Mouse (Mus musculus) liver, postnatal 0 days (tissue): ENCODE measurements around the gene Gm21985. TPM values are rescaled to one million over a fixed set of nuclear protein-coding genes. Genes with fewer than 3 reads are reported as not detected.
A peak's percentile ranks its signal among the peaks of the same experiment; 100 is the strongest.

ENCODE experiments used
- ATAC-seq: fragments of 200-750 bp; cut with Nextera tagmentation; 2 replicates; pipeline ENCODE4 v1.8.0; 2017; ENCODE audit warnings: mild to moderate bottlenecking, moderate library complexity
- DNase-seq: peaks from one replicate; pipeline ENCODE4 v3.0.0-alpha.2; 2016
- H3K27ac ChIP-seq: fragments of 300-500 bp; sonication (generic); 2 replicates; pipeline ENCODE4 v1.5.1; 2014; ENCODE audit warnings: antibody characterized with exemption, moderate library complexity, mild to moderate bottlenecking, low read depth
- H3K27me3 ChIP-seq: fragments of 300-500 bp; sonication (generic); 2 replicates; pipeline ENCODE4 v1.6.1; 2014; ENCODE audit warnings: low read length, control low read depth, mixed read lengths; ENCODE audit not compliant: insufficient read depth
- H3K36me3 ChIP-seq: fragments of 300-500 bp; sonication (generic); replicated peaks from 2 replicates; pipeline ENCODE4 v1.6.1; 2014; ENCODE audit warnings: mild to moderate bottlenecking, control low read depth, low read length, moderate library complexity, mixed read lengths; ENCODE audit not compliant: insufficient read depth
- H3K4me1 ChIP-seq: fragments of 300-500 bp; sonication (generic); 2 replicates; pipeline ENCODE4 v1.6.1; 2014; ENCODE audit warnings: antibody characterized with exemption, mild to moderate bottlenecking, control low read depth; ENCODE audit not compliant: insufficient read depth
- H3K4me2 ChIP-seq: fragments of 300-500 bp; sonication (generic); 2 replicates; pipeline ENCODE4 v1.6.1; 2014; ENCODE audit warnings: low read depth, mild to moderate bottlenecking, low read length, moderate library complexity, mixed read lengths
- H3K4me3 ChIP-seq: fragments of 300-500 bp; sonication (generic); 2 replicates; pipeline ENCODE4 v1.5.1; 2014; ENCODE audit warnings: low read depth, low read length
- H3K9ac ChIP-seq: fragments of 300-500 bp; sonication (generic); replicated peaks from 2 replicates; pipeline ENCODE4 v1.6.1; 2014; ENCODE audit warnings: mild to moderate bottlenecking, moderate library complexity
- H3K9me3 ChIP-seq: fragments of 300-500 bp; sonication (generic); 2 replicates; pipeline ENCODE4 v1.6.1; 2016; ENCODE audit warnings: mild to moderate bottlenecking, control low read depth, low read length, mixed read lengths
- CTCF ChIP-seq: sonication (generic); IDR thresholded peaks from 2 replicates; pipeline ENCODE4 v1.5.1; 2016; ENCODE audit warnings: antibody characterized with exemption, low read depth
- EP300 ChIP-seq: IDR thresholded peaks from 2 replicates; pipeline ENCODE4 v1.6.1; 2016; ENCODE audit warnings: antibody characterized with exemption, low read depth, mild to moderate bottlenecking
- WGBS: fragments of 180-500 bp; shearing (Covaris S2); extraction: QIAGEN DNeasy Blood & Tissue Kit; methylation state at CpG from one replicate; pipeline ENCODE4 v1.1.7; 2014; ENCODE audit not compliant: insufficient replicate concordance; 5-methylcytosine and 5-hydroxymethylcytosine counted together
- polyA plus RNA-seq: library from polyadenylated mRNA; unstranded; fragments of >200 nt; fragmentation: Nextera tagmentation; extraction: Ambion mirVana; gene quantifications from 2 replicates; pipeline ENCODE4 v1.2.1, GENCODE M21; 2015

Gm21985 gene
- polyA plus RNA-seq, 1 experiment from 2014 or later = not detected

DNA sequence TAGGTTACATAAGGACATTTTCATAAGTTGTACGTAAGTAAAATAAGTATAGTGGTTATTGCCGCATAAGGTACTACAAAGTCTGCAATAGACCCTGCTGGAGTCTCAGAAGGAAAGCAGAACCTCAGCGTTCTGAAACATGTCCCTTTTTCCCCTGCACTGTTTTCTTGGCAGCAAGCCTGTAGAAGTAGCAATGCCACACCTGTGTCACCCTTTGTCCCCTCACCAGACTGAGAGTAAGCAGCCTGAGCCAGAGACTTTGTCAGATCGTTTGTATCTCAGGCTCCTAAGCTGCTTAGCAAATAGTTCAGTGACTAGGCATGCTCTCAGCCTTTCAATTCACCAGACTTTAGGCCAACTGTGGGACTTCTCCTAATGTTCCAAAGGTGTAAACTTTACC, 20.9 kb downstream of the Gm21985 start:
- no peak for DNase-seq
- no peak for ATAC-seq
- no peaks in the 10 kb centered on the region for H3K27me3 ChIP-seq
- no peaks in the 10 kb centered on the region for H3K9me3 ChIP-seq
- TF ChIP-seq CTCF (no peak), EP300 (no peak)
- peaks cover 17% of the 10 kb centered on the region for H3K4me1 ChIP-seq
- H3K9ac ChIP-seq = no peak overlapping the region
- H3K36me3 ChIP-seq = no peaks in the 10 kb centered on the region
- no peak overlapping the region for H3K4me3 ChIP-seq
- WGBS = 45% methylated on average over 4 of the region's 4 CpGs
- no peak overlapping the region; the same call in 1 of the 2 replicates for H3K4me2 ChIP-seq
- no peak overlapping the region for H3K27ac ChIP-seq

DNA sequence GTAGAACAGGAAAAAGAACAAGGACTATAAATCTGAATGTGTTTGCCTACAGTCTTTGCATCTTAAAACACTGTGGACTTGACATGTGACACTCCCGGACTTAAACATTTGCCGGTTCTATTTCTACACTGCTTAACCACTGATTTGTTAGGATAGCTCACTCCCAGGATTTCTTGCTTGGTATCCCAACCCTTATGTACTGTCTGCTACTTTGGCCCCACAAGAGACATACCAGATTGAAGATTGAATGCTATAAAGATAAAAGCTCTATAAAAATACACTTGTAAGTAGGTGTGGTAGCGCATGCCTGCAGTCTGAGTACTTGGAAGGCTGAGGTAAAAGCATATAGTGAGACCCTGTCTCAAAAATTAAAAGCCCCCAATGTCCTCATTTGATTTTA, 23.4 kb downstream of the Gm21985 start:
- no peak overlapping the region for H3K4me2 ChIP-seq
- no peak for DNase-seq
- 87% methylated on average over 3 of the region's 3 CpGs for WGBS

DNA sequence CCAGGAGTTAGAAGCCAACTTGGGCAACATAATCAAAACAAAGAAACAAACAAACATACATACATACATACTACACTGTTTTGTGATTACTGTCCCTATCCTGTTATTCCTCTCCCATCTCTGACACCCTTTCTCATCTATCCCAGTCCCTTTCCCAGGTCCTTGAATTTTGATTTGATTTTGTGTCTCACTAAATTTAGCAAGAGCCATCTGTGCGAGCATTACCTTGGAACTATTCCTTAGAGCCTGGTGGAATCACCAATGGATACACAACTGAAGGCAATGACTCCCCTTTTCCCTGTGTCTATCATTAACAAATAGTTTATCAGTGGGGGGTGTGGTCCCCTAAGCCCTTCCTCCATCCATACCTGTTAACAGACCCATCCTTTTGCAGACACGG, 26.7 kb downstream of the Gm21985 start:
- Histone ChIP-seq H3K27ac (no peak overlapping the region), H3K4me1 (no peaks in the 10 kb centered on the region), H3K36me3 (no peaks in the 10 kb centered on the region; the same call in 1 of the 2 replicates), H3K9me3 (no peaks in the 10 kb centered on the region), H3K4me3 (no peak overlapping the region), H3K27me3 (no peaks in the 10 kb centered on the region), H3K9ac (no peak overlapping the region), H3K4me2 (no peak overlapping the region)
- TF ChIP-seq EP300 = no peak
- no peak for TF ChIP-seq CTCF
- WGBS = 88% methylated on average over 2 of the region's 2 CpGs
- no peak for ATAC-seq
- no peak for DNase-seq

More for the DNA sequence above, 23.4 kb downstream of the Gm21985 start:
- ATAC-seq = no peak
- Histone ChIP-seq H3K27me3 (no peaks in the 10 kb centered on the region), H3K27ac (no peak overlapping the region), H3K9me3 (no peaks in the 10 kb centered on the region), H3K9ac (no peak overlapping the region), H3K4me3 (no peak overlapping the region), H3K4me1 (peaks cover 9% of the 10 kb centered on the region), H3K36me3 (no peaks in the 10 kb centered on the region; the same call in 1 of the 2 replicates)
- TF ChIP-seq CTCF = no peak
- TF ChIP-seq EP300 = no peak

DNA sequence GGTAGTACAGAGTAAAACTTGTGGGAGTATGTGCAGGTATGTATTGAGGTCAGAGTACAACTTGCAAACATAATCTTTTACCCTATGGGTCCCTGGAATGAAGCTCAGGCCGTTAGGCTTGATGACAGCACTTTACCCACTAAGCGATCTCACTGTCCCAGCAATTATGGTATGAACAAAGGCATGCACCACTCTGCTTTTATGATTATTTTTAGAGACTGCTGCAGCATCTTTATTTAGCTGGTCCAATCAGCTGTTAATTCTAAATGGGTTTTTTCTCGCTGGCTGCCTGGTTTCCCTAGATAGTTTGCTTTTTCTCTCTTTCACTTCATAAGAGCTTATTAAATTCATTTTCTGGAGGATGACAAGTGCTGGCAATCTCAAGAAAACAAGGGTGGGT, 30.1 kb downstream of the Gm21985 start:
- no peak overlapping the region for H3K4me3 ChIP-seq
- H3K4me2 ChIP-seq = no peak overlapping the region
- no peak overlapping the region for H3K9ac ChIP-seq
- DNase-seq (no peak), ATAC-seq (no peak)
- H3K36me3 ChIP-seq = no peaks in the 10 kb centered on the region; the same call in 1 of the 2 replicates
- TF ChIP-seq CTCF (no peak), EP300 (no peak)
- no peaks in the 10 kb centered on the region for H3K4me1 ChIP-seq
- WGBS = 80% methylated on average over 3 of the region's 3 CpGs
- no peaks in the 10 kb centered on the region for H3K27me3 ChIP-seq
- no peaks in the 10 kb centered on the region for H3K9me3 ChIP-seq
- H3K27ac ChIP-seq = no peak overlapping the region

DNA sequence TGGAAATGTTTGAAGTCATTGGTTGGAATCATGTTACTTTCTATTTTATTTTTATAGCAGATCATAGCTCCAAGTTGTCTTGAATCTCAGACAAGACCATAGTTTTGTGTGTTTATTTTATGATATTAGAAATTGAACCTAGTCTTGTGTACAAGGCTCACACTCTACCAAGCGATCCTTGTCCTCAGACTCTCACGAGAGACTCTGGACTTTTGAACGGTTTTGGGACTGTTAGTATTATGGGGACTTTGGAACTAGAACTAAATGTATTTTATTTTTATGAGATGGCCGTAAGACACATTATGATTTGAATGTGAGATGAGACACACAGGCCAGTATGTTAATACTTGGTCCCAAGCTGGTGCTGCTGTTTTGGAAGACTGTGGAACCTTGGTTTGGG, 32.1 kb downstream of the Gm21985 start:
- WGBS = 85% methylated on average over 4 of the region's 4 CpGs
- H3K9me3 ChIP-seq = no peaks in the 10 kb centered on the region
- H3K27ac ChIP-seq = no peak overlapping the region
- H3K27me3 ChIP-seq = no peaks in the 10 kb centered on the region
- H3K4me3 ChIP-seq = no peak overlapping the region
- TF ChIP-seq EP300 = no peak
- TF ChIP-seq CTCF = no peak
- no peak for ATAC-seq
- no peak overlapping the region for H3K9ac ChIP-seq
- H3K4me2 ChIP-seq = no peak overlapping the region
- DNase-seq = no peak
- H3K36me3 ChIP-seq = no peaks in the 10 kb centered on the region; the same call in 1 of the 2 replicates
- H3K4me1 ChIP-seq = no peaks in the 10 kb centered on the region

DNA sequence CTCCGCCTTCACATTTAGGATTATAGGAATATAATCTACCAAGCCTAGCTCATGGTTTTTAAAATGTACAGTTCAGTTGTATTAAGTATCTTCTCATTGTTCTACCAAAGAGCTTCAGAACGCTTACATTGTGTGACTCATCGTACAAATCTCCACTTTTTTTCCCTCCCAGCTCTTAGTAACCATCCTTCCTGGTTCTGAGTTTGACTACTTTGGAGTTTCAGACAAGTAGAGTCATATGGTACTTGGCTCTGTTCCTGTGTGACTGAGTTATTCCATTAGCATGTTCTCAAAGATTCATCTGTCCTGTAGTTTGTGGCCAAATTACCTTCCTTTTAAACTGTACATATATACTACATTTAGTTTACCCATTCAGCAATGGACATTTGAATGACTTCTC, 42.6 kb downstream of the Gm21985 start:
- H3K4me2 ChIP-seq = no peak overlapping the region
- H3K27me3 ChIP-seq = no peaks in the 10 kb centered on the region
- no peaks in the 10 kb centered on the region for H3K9me3 ChIP-seq
- no peak for TF ChIP-seq EP300
- ATAC-seq = no peak
- H3K4me3 ChIP-seq = no peak overlapping the region
- no peak for DNase-seq
- no peak overlapping the region for H3K27ac ChIP-seq
- WGBS = 73% methylated on average over 3 of the region's 3 CpGs
- H3K4me1 ChIP-seq = no peaks in the 10 kb centered on the region
- H3K9ac ChIP-seq = no peak overlapping the region
- H3K36me3 ChIP-seq = no peaks in the 10 kb centered on the region

DNA sequence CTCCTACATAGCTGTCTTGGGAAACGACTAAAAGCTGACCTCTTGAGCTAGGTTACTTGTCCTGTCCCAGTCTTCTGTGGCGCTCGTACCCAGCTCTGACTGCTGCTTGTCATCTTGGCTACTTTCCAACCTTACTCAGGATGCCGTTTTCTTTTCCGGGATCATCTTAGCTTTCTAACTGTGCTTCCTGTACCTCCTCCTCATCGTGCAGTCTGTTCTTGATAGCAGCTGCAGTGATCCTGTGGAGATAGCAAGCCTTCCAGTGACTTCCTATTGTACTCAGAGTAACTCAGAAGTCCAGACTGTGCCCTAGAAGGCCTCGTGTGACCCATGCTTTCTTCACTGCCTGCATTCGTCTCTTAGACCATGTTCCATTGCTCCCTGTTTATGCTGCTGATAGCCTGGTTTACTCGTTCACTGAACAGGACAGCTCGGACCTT, 43.1 kb downstream of the Gm21985 start:
- H3K27ac ChIP-seq = no peak overlapping the region
- WGBS = 36% methylated on average over 10 of the region's 10 CpGs
- no peaks in the 10 kb centered on the region for H3K27me3 ChIP-seq
- no peak for DNase-seq
- H3K9me3 ChIP-seq = no peaks in the 10 kb centered on the region
- no peaks in the 10 kb centered on the region for H3K36me3 ChIP-seq
- H3K4me3 ChIP-seq = no peak overlapping the region
- TF ChIP-seq EP300 (no peak), CTCF (no peak)
- no peak overlapping the region for H3K4me2 ChIP-seq
- no peak overlapping the region for H3K9ac ChIP-seq
- ATAC-seq = peak; percentile 47
- no peaks in the 10 kb centered on the region for H3K4me1 ChIP-seq
